Mouse (Mus musculus): ENCODE results near the gene Itpk1.

GRCm38 (mm10) chr12:102691761-102692160 is 13.0 kb downstream of the Itpk1 start:
- TF ChIP-seq CTCF (IDR thresholded peaks at IDR 0.05; ENCODE audit: low read depth, low read length), result no peak
- no peak for TF ChIP-seq POLR2A (IDR thresholded peaks at IDR 0.05; ENCODE audit: insufficient read depth, low read length)
- TF ChIP-seq EP300 (IDR thresholded peaks at IDR 0.05; ENCODE audit: insufficient read depth, low read depth, low read length), result no peak
